Mouse (Mus musculus) kidney, adult 2 months (tissue): ENCODE data around the gene Platr17.

Source experiments
- CTCF ChIP-seq: fragments of 200-500 bp; conservative IDR thresholded peaks from 2 replicates; pipeline ENCODE4 v1.5.1; 2011; ENCODE audit warnings: low read depth, mild to moderate bottlenecking, control low read depth, low read length, moderate library complexity, mixed read lengths; ENCODE audit not compliant: insufficient read depth, insufficient read length
- POLR2A ChIP-seq: fragments of 200-500 bp; IDR thresholded peaks from one replicate; pipeline ENCODE4 v1.6.1; 2011; ENCODE audit warnings: low read depth, low read length, control low read depth

DNA sequence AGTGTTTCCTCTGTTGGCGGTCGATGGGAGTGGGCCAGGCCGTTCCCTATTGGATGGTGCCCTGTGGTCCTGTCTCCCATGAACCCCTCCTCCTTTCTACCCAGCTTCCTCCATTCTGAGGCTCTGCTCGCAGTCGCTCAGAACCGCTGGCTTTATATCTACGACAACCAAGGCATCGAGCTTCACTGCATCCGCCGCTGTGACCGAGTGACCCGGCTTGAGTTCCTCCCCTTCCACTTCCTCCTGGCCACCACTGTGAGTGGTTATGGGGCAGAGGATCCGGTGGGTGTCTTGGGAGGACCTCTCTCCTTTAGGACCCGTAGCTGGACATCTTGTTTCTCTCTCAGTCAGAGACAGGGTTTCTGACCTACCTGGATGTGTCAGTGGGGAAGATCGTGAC, 38.5 kb downstream of the Platr17 start:
- TF ChIP-seq CTCF (no peak), POLR2A (no peak)
